Mouse (Mus musculus) ES-CJ7 (cell line): ENCODE data around the gene Trpt1.

Source experiments
- DNase-seq: peaks from one replicate; pipeline ENCODE4 v3.0.0; 2011; ENCODE audit warnings: low read depth, low spot score

Trpt1 gene

GRCm38 (mm10) chr19:7039841-7040636 lies 44.1 kb downstream of the Trpt1 start, which contains the start of gene Stip1:
TSS of gene Stip1 (minus strand) at chr19:7039967.
- DNase-seq: peak; percentile 100

- no peak for DNase-seq
Observed at GRCm38 (mm10) chr19:7040637-7041130, 44.8 kb downstream of the Trpt1 start.

GRCm38 (mm10) chr19:7041171-7041570 lies 45.2 kb downstream of the Trpt1 start:
- DNase-seq: no peak

GRCm38 (mm10) chr19:7044279-7044678 lies 48.3 kb downstream of the Trpt1 start:
- no peak for DNase-seq

GRCm38 (mm10) chr19:7044706-7045105 lies 48.8 kb downstream of the Trpt1 start:
- no peak for DNase-seq
